Mouse (Mus musculus): ENCODE measurements at regions not wholly inside any gene's neighbourhood (a gene's known extent, or its start where the extent isn't known, plus 50 kb on each side); places are given as distances from the start of the nearest gene placed in this dataset.

GRCm38 (mm10) chr9:46778769-46779168 lies 219.8 kb upstream of the Gm4791 start:
- TF ChIP-seq CTCF (IDR thresholded peaks at IDR 0.05; ENCODE audit: borderline replicate concordance, insufficient read depth, low read depth, low read length) (no peak), POLR2A (IDR thresholded peaks at IDR 0.05; ENCODE audit: borderline replicate concordance, insufficient read depth, low read length) (no peak)

Data from cerebellum, adult 2 months (tissue).